Mouse (Mus musculus) forebrain, embryonic 12.5 days (tissue): ENCODE data around the gene Patz1. TPM values are rescaled to one million over a fixed set of nuclear protein-coding genes. Genes with fewer than 3 reads are reported as not detected.

Experiments used
- ATAC-seq: fragments of 200-750 bp; cut with Nextera tagmentation; 2 replicates; pipeline ENCODE4 v1.8.0; 2017; ENCODE audit warnings: moderate TSS enrichment; ENCODE audit not compliant: low FRiP score
- H3K27ac ChIP-seq: fragments of 300-500 bp; sonication (generic); 2 replicates; pipeline ENCODE4 v1.5.1; 2016; ENCODE audit warnings: mild to moderate bottlenecking
- H3K27me3 ChIP-seq: fragments of 300-500 bp; sonication (generic); 2 replicates; pipeline ENCODE4 v1.6.1; 2016; ENCODE audit warnings: mild to moderate bottlenecking
- H3K36me3 ChIP-seq: fragments of 300-500 bp; sonication (generic); replicated peaks from 2 replicates; pipeline ENCODE4 v1.6.1; 2016; ENCODE audit warnings: mild to moderate bottlenecking
- H3K4me1 ChIP-seq: fragments of 300-500 bp; sonication (generic); 2 replicates; pipeline ENCODE4 v1.6.1; 2016
- H3K4me2 ChIP-seq: fragments of 300-500 bp; sonication (generic); 2 replicates; pipeline ENCODE4 v1.6.1; 2016; ENCODE audit warnings: mild to moderate bottlenecking, moderate library complexity
- H3K4me3 ChIP-seq: fragments of 300-500 bp; sonication (generic); replicated peaks from 2 replicates; pipeline ENCODE4 v1.5.1; 2016; ENCODE audit warnings: mild to moderate bottlenecking
- H3K9ac ChIP-seq: fragments of 300-500 bp; sonication (generic); 2 replicates; pipeline ENCODE4 v1.6.1; 2016; ENCODE audit warnings: mild to moderate bottlenecking
- H3K9me3 ChIP-seq: fragments of 300-500 bp; sonication (generic); 2 replicates; pipeline ENCODE4 v1.6.1; 2016
- WGBS: fragments of 180-500 bp; shearing (Covaris S2); methylation state at CpG from one replicate; pipeline ENCODE4 v1.1.7; 2016; 5-methylcytosine and 5-hydroxymethylcytosine counted together
- polyA plus RNA-seq: library from polyadenylated mRNA; unstranded; fragments of >200 nt; fragmentation: Nextera tagmentation; extraction: Ambion mirVana; gene quantifications from 2 replicates; pipeline ENCODE4 v1.2.1, GENCODE M21; 2016

Gene Patz1
- polyA plus RNA-seq, 1 experiment from 2014 or later: 126 TPM

DNA sequence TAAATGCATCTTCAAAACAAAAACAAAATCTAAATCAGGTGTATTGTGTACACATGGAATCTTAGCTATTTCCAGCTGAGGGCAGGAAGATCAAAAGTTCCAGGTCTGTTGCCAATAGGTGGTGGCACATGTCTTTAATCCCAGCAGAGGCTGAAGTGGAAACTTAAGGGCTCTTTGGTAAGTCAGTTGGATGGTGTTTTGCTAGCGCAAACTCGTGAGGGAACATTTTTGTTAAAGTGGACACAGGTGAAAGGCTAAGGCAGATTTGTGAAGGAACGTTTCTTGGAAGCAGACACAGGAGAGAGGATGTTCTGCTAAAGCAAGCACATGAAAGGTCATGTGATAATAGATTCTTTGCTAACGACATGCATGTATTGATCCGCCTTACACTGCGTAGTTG lies 5.0 kb upstream of the Patz1 start:
- no peaks in the 10 kb centered on the region for H3K27me3 ChIP-seq
- no peaks in the 10 kb centered on the region for H3K36me3 ChIP-seq
- ATAC-seq: no peak
- peaks cover 10% of the 10 kb centered on the region; the same call in 1 of the 2 replicates for H3K9me3 ChIP-seq
- 91% methylated on average over 6 of the region's 6 CpGs for WGBS
- peaks cover 15% of the 10 kb centered on the region for H3K4me1 ChIP-seq
- no peak overlapping the region for H3K4me3 ChIP-seq
- no peak overlapping the region for H3K27ac ChIP-seq
- H3K9ac ChIP-seq: no peak overlapping the region
- H3K4me2 ChIP-seq: no peak overlapping the region

DNA sequence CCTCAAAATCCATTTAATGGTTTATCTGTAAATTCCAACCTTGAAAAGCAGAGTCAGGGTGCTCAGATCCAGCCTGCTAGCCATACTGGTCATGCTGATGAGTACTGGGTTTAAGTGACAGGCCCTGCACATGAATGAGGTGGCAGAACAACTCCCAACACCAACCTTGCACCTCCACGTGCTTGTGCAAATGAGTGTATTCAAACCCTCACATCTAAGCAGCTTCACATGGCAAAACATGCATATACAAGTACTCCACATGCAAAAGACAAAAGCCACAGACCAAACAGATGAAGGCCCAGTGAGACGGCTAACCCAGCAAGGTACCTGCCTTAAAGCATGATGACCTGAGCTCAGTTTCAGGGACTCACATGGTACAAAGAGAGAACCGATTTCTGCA lies 2.7 kb upstream of the Patz1 start:
- no peaks in the 10 kb centered on the region for H3K27me3 ChIP-seq
- 86% methylated on average over 3 of the region's 3 CpGs for WGBS

DNA sequence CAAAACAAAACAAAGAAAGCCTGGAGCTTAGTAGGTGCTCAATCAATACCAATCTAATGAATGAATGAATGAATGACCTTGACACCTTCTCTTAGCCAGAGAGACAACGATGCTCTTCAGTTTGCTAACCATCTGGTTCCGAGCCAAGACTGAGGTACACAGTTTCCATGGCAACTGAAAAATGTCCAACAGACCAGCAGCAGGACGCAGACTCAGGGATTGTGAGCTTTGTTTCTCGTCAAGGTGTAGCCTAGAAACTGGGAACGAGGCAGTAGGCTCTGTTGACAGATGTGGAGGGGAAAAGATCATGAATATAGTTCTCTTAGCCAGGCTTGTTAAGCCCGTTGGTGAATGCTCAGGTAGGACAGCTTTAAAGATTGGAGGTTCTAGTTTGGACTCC lies 1.5 kb upstream of the Patz1 start:
- peaks cover 15% of the 10 kb centered on the region for H3K4me1 ChIP-seq
- no peak overlapping the region for H3K4me2 ChIP-seq
- H3K9ac ChIP-seq: no peak overlapping the region
- H3K27me3 ChIP-seq: no peaks in the 10 kb centered on the region
- no peaks in the 10 kb centered on the region for H3K36me3 ChIP-seq
- 0 out of 2 replicates have a peak overlapping the region, but pooled peaks have one; percentile 1 for H3K27ac ChIP-seq
- H3K9me3 ChIP-seq: no peaks in the 10 kb centered on the region
- WGBS: 32% methylated on average over 6 of the region's 6 CpGs
- H3K4me3 ChIP-seq: no peak overlapping the region
- ATAC-seq: no peak

More for the DNA sequence above, 2.7 kb upstream of the Patz1 start:
- Histone ChIP-seq H3K27ac (no peak overlapping the region), H3K9ac (no peak overlapping the region), H3K9me3 (peaks cover 10% of the 10 kb centered on the region; the same call in 1 of the 2 replicates), H3K4me1 (peaks cover 15% of the 10 kb centered on the region), H3K4me3 (no peak overlapping the region), H3K4me2 (no peak overlapping the region), H3K36me3 (no peaks in the 10 kb centered on the region)
- no peak for ATAC-seq

DNA sequence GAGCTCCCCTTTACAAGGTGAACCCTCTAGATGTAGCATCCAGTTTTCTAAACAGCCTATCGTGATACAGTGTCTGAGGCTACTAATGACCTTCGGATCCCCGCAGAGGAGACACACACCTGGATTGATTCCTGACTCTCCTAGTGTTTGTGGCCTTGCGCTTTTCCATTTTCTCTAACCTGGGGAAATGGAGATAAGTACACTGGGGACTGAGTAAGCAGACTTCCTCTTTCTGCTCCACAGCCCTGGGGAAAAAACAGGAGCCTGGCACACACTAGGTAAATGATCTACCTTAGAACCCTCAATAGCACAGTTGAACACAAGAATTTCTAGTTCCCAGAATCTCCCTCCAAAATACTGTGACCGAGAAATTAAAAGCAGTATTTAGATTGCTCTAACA lies 753 bp upstream of the Patz1 start:
- Histone ChIP-seq H3K4me3 (peak overlapping the region; percentile 91; the same call in 1 of the 2 replicates), H3K4me1 (peaks cover 17% of the 10 kb centered on the region), H3K36me3 (no peaks in the 10 kb centered on the region), H3K9me3 (no peaks in the 10 kb centered on the region), H3K4me2 (peak overlapping the region; percentile 89), H3K27ac (no peak overlapping the region), H3K9ac (peak overlapping the region; percentile 97; the same call in 1 of the 2 replicates), H3K27me3 (no peaks in the 10 kb centered on the region)
- 67% methylated on average over 5 of the region's 5 CpGs for WGBS
- ATAC-seq: no peak

DNA sequence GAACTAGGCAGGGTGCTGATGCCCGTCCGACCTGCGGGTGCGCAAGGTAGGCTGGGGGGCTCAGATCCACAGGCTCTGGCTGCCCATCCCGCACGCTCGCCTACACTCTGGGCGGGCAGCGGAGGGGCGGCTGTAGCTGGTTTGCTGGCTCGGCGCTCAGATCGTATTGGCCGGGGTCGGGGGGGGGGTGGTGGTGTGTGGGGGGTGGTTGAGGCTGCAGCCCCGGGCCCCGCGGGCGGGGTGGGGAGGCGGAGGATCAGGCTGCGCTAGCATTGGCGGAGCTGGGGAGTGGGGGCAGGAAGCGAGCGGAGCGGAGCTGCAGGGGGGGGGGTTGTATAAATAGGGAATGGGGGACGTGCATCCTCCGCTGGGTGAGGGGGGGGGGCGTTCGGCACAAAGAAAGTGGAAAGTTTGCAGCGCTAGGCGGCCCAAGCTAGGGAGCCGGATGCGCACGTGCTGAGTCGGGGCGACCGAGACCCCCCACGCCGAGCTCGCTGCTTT lies 678 bp downstream of the Patz1 start:
- Histone ChIP-seq H3K9me3 (no peaks in the 10 kb centered on the region), H3K4me1 (peaks cover 32% of the 10 kb centered on the region), H3K27me3 (no peaks in the 10 kb centered on the region), H3K4me2 (peak overlapping the region; percentile 89), H3K4me3 (peak overlapping the region; percentile 91), H3K27ac (peak overlapping the region; percentile 100), H3K36me3 (peaks cover 12% of the 10 kb centered on the region), H3K9ac (peak overlapping the region; percentile 97)
- under 1% methylated on average over 22 of the region's 40 CpGs for WGBS
- peak; percentile 82 for ATAC-seq

DNA sequence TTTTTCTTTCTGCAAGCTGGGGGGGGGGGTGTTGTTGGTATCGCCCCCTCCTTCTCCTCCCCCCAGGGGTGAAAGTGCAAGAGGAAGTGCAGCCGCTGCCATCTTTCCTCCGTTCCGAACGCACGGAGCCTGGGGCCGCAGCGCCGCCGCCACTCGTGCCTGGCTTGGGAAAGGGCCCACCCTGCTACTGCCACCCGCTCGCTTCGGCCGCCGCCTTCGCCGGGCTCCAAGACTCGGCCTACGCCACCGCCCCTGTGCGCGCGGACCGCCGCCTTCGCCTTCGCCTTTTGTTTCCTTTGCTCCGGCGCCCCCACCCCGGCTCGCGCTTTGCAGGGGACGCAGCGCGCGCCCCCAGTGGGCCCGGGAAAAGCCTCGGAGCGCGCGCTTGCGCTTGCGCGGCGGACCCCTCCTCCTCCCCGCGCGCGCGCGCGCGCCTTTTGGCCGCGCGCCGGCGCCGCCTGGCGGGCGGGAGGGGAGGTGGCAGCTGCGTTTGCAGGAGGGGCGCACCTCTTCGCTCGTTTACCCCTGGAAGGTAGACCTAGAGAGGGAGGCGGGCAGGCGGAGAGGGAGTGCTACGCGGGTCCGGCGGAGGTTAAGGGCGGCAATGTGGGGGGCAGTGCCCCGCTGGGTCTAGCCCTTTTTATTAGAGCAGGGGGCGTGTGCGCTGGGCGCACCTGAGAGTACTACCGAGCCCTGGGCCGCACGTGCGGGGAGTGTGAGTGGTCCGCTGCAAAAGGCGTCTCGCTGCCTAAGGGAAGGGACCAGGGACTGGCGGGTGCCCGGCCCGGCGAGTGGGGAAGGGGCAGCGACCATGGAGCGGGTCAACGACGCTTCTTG lies 1.3 kb downstream of the Patz1 start:
- Histone ChIP-seq H3K9ac (peak overlapping the region; percentile 97), H3K9me3 (no peaks in the 10 kb centered on the region), H3K27ac (peak overlapping the region; percentile 100), H3K4me3 (peak overlapping the region; percentile 91), H3K36me3 (peaks cover 18% of the 10 kb centered on the region), H3K4me1 (peaks cover 38% of the 10 kb centered on the region), H3K27me3 (no peaks in the 10 kb centered on the region), H3K4me2 (peak overlapping the region; percentile 89)
- ATAC-seq: peak; percentile 47
- WGBS: under 1% methylated on average over 82 of the region's 92 CpGs

DNA sequence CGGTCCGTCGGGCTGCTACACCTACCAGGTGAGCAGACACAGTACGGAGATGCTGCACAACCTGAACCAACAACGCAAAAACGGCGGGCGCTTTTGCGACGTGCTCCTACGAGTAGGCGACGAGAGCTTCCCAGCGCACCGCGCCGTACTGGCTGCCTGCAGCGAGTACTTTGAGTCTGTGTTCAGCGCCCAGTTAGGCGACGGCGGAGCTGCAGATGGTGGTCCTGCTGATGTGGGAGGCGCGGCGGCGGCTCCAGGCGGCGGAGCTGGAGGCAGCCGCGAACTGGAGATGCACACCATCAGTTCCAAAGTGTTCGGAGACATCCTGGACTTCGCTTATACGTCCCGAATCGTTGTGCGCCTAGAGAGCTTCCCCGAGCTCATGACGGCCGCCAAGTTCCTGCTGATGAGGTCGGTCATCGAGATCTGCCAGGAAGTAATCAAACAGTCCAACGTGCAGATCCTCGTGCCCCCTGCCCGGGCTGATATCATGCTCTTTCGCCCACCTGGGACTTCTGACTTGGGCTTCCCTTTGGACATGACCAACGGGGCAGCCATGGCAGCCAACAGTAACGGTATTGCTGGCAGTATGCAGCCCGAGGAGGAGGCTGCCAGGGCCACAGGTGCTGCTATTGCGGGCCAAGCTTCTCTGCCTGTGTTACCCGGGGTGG lies 2.1 kb downstream of the Patz1 start:
- peaks cover 46% of the 10 kb centered on the region for H3K4me1 ChIP-seq

DNA sequence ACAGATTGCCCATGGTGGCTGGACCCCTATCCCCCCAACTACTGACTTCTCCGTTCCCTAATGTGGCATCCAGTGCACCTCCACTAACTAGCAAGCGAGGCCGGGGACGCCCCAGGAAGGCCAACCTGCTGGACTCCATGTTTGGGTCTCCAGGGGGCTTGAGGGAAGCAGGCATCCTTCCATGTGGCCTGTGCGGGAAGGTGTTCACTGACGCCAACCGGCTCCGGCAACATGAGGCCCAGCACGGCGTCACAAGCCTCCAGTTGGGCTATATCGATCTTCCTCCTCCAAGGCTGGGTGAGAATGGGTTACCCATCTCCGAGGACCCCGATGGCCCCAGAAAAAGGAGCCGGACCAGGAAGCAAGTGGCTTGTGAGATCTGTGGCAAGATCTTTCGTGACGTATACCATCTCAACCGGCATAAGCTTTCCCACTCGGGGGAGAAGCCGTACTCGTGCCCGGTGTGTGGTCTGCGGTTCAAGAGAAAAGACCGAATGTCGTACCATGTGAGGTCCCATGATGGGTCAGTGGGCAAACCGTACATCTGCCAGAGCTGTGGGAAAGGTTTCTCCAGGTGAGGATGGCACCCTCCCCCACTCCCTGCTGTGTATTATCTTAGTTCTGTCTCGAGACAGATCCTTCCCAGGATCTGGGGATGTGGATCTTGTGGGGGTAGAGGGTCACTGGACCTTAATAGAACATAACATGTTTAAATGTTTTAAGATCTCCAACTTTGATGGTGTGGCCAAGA lies 2.8 kb downstream of the Patz1 start:
- H3K27ac ChIP-seq: peak overlapping the region; percentile 100
- no peaks in the 10 kb centered on the region for H3K27me3 ChIP-seq
- under 1% methylated on average over 26 of the region's 26 CpGs for WGBS
- H3K4me1 ChIP-seq: peaks cover 53% of the 10 kb centered on the region
- H3K4me3 ChIP-seq: peak overlapping the region; percentile 91
- peaks cover 31% of the 10 kb centered on the region for H3K36me3 ChIP-seq
- H3K4me2 ChIP-seq: peak overlapping the region; percentile 89
- H3K9me3 ChIP-seq: no peaks in the 10 kb centered on the region
- peak overlapping the region; percentile 97 for H3K9ac ChIP-seq
- ATAC-seq: no peak

More for the DNA sequence above, 2.1 kb downstream of the Patz1 start:
- no peak; the same call in 1 of the 2 replicates for ATAC-seq
- peak overlapping the region; percentile 91 for H3K4me3 ChIP-seq
- H3K9me3 ChIP-seq: no peaks in the 10 kb centered on the region
- under 1% methylated on average over 50 of the region's 50 CpGs for WGBS
- H3K4me2 ChIP-seq: peak overlapping the region; percentile 89
- peak overlapping the region; percentile 97 for H3K9ac ChIP-seq
- peaks cover 24% of the 10 kb centered on the region for H3K36me3 ChIP-seq
- H3K27me3 ChIP-seq: no peaks in the 10 kb centered on the region
- H3K27ac ChIP-seq: peak overlapping the region; percentile 100

DNA sequence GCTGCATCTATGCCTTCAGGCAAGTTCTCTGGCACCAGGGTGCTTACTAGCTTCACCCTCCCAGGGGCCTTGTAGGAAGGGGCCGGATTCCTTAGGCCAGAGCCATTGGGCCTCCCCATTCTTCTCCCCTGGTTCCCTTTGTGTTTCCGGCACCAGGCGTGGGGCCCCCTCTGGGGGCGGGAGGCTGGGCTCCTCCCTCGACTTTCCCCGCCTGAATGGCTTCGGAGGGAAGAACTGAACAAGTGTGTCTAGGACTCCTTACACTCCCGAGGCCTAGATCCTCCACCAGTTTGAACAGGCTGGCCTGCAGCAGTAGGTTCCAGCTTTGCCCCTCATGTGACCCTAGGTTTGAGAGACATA lies 3.4 kb downstream of the Patz1 start:
- WGBS: 0% methylated on average over 8 of the region's 8 CpGs
- ATAC-seq: peak; percentile 21
- Histone ChIP-seq H3K4me3 (peak overlapping the region; percentile 91), H3K9ac (peak overlapping the region; percentile 97), H3K4me2 (peak overlapping the region; percentile 89), H3K27me3 (no peaks in the 10 kb centered on the region), H3K9me3 (no peaks in the 10 kb centered on the region), H3K4me1 (peaks cover 56% of the 10 kb centered on the region), H3K36me3 (peaks cover 37% of the 10 kb centered on the region), H3K27ac (peak overlapping the region; percentile 100)

DNA sequence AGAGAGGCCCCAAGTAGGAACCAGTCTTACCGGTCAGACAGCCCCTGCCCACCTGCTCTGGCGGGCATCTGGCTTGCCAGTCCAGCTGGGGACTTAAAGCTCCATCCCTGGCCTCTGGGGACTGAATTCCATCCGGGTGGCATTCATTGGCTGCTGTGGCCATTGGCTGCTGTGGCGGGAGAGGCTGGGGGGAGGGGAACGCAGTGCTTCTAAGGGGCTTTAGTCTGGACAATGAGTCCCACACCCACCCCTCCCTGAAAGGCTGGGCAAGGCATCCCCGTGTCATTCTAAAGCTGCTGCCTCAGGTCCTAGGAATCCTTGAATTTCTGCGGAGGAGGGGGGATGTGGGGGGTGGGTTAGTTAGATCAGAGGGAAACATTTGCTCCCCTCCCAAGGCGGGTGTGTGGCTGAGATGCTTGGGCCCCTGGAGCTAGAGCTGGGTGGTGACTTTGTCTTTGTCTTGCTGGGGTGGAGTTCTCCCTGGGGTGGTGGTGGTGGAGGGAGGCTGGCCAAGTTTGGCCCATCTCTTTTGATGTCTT lies 4.1 kb downstream of the Patz1 start:
- Histone ChIP-seq H3K27ac (peak overlapping the region; percentile 100), H3K4me2 (peak overlapping the region; percentile 89), H3K4me1 (peaks cover 51% of the 10 kb centered on the region), H3K9me3 (no peaks in the 10 kb centered on the region), H3K36me3 (peaks cover 44% of the 10 kb centered on the region), H3K4me3 (peak overlapping the region; percentile 91), H3K9ac (peak overlapping the region; percentile 97), H3K27me3 (no peaks in the 10 kb centered on the region)
- ATAC-seq: peak; percentile 61
- 0% methylated on average over 8 of the region's 8 CpGs for WGBS

DNA sequence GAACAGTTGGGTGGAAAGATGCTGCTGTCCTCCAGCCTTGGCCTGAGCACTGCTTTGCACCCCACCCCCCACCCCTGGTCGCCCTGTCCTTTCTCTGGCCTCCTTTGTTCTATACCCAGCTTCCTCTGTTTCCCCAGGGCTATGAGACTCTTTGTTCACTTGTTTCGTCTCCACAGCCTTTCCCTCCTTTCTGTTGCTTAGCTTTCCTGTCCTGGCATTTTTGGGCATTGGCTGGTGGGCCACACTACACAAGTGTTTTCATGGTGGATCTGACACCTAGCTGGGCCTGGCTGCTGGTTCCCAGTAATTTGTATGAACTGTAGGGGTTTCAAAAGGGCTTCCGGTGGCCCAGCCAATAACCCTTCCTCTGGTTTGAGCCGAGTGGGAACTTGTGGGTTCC lies 4.7 kb downstream of the Patz1 start:
- peak overlapping the region; percentile 100 for H3K27ac ChIP-seq
- peaks cover 46% of the 10 kb centered on the region for H3K4me1 ChIP-seq
- ATAC-seq: no peak
- H3K9ac ChIP-seq: peak overlapping the region; percentile 97
- H3K27me3 ChIP-seq: no peaks in the 10 kb centered on the region
- no peaks in the 10 kb centered on the region for H3K9me3 ChIP-seq
- peaks cover 50% of the 10 kb centered on the region for H3K36me3 ChIP-seq
- WGBS: 11% methylated on average over 4 of the region's 4 CpGs
- peak overlapping the region; percentile 89 for H3K4me2 ChIP-seq
- H3K4me3 ChIP-seq: peak overlapping the region; percentile 91
